Mouse (Mus musculus) urinary bladder, postnatal 4 days (tissue): ENCODE results near the gene Tbca.
A peak's percentile ranks its signal among the peaks of the same experiment; 100 is the strongest.

ENCODE experiments used
- DNase-seq, 2 experiments: peaks; one replicate each; pipeline ENCODE4 v3.0.0; 2021 to 2022; ENCODE audit warnings: low spot score in 2 of 2

The Tbca gene

GRCm38 (mm10) chr13:94847870-94848269, 59.2 kb downstream of the Tbca start:
- DNase-seq, result no peak

DNA sequence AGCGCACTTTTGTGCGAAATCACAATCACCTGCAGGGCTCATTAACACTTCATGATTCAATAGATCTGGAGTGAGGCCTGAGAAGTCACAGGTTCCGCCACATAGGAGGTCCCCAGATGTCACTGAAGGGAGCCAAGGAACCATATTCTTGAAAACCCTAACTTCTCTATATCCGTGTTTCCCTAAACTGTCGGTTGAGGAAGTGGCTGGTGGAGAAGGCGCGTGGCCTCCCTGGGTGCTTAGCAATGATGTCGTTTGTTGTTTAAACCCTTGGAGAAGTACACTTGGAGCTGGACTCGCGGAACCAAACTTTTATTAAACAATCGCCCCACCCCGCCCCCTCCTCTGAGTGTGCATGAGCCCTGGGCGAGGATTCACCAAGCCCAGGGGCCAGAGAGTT, 60.6 kb downstream of the Tbca start:
- DNase-seq, result no peak

DNA sequence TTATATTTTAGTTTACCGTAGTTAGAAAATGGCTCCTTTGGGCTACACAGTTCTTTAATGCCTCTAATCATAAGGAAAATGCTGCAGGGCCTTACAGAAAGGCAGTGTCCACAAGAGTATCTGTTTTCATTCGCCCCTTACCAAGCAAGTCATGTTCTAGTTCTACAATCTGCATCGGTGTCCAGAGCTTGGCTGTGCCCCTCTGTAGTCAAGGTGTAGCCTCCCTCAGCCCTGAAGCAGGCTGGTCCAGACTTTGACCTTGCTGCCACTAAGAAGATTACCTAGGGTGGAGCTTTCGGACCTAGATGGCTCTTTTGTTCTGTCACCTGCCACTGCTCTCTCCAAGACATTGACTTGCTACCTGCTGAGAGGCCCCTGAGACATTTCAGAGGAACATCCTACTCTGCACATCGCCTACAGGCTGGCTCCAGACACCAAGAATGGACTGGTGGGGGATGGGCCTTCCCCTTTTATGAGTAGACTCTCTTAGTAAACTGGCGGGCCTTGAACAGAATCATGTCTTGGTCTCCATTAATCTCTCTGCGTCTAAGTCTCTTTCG, 69.4 kb downstream of the Tbca start:
- no peak for DNase-seq

- no peak for DNase-seq
These were observed 70.5 kb downstream of the Tbca start for GRCm38 (mm10) chr13:94859256-94859655.

GRCm38 (mm10) chr13:94862491-94863230, 74.0 kb downstream of the Tbca start:
- no peak for DNase-seq

GRCm38 (mm10) chr13:94866906-94867305, 78.2 kb downstream of the Tbca start:
- DNase-seq, result no peak

DNA sequence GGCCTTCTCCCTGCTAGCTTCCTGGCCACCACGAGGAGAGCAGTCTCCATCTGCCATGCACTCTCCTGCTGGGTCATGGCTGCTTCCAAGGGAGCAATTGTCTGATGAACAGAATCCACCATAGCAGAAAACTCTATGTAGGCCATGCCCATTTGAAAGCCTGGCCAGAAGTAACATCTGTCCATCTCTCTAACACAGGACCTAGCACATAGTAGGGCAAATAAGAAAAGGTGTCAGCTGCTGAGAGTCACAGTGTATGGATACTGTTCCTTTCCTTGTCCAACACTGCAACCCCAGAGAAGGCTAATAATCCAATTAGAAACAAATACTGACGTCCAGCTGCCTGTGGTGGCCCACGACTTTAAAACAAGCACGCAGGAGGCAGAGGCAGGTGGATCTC, 79.1 kb downstream of the Tbca start:
- no peak for DNase-seq

DNA sequence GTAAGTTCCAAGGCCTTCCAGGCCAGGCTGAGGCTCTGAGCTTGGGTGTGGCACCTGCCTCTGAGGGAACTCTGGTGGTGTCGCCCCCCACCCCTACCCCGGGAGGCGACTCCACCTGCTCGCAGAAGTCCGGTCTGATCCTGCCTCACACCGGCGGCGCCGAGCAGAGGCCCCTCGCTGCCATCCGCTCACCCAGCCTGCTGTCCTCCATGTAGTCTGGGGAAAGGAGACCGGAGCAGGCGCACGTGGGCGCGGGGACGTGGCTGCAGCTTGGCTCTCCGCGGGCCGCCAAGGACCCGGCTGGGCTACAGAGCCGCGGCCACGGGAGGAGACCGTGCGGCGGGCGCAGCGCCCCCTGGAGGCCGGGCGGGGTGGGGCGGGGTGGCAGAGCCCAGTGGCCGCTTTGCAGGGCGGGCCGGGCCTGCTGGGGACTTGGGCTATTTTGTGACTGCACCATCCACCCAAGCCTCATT, 79.8 kb downstream of the Tbca start:
- peak in 1 of 2 experiments; percentile 28 for DNase-seq

DNA sequence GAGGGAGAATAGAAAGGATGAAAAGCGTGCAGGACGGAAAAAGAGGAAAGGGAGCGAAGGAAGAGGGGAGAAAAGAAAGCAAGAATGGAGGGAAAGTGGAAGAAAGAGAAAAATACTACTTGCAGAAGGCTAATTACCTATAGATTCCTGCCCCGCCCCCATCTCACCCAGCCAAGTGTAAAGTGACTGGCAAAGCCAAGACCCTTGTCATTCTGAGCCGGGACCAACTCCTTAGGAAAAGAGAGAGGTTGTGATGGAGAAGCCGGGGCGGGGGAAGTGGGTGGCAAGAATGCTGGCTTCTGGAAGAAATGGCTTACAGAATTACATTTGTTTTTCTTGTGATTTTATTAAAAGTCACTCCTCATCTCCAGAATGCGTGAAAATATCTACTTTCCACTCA, 80.8 kb downstream of the Tbca start:
- no peak for DNase-seq

DNA sequence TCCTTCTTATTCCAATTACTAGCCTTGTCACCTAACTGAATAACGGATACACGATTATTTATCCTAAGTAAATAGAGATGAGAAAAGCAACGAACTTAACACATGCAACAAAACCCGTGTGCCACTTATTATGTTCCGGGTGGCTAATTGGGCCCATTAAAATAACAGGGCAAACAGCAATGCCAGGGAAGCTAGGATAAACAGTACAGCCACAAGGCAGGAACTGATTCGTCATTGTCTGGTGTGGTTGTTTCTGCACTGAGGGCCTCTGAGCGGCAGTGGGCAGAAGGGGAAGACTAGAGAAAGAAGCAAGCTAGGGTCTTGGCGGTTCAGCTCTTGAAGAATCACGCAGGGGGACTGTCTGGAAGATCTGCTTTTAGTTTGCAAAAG, 81.4 kb downstream of the Tbca start:
- DNase-seq, result no peak

DNA sequence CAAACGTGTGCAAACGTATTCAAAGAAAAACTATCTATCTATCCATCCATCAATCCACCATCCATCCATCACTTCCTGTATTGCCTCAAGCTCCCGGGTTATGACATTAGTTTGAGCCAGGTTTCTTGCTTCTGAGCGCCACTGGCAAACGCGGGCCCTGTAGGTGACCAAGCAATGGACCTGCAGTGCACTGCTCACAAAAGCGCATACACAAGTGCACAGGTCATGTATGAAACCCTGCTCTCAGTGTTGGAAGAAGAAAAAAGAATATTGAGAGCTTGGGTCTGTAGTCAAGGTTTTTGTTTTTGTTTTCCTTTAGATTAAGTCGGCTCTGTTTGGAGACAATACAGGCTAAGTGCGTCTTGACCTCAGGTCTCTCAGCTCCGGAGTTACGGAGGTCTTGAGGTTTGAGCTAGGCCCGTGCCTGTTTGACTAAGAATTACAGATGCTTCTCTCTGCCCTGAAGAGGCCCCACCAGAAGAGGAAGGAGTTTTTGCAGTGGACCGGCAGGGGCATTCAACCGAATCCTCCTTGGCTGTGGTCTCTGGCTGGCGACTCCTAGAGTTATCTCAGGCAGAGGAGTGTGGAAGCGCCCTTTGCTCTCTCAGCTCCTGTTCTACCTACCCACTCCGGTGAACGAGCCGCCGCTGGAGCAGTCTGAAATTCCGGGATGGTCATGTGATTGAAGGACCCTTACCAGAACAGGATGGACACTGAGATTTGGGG, 81.9 kb downstream of the Tbca start:
- DNase-seq, result no peak

DNA sequence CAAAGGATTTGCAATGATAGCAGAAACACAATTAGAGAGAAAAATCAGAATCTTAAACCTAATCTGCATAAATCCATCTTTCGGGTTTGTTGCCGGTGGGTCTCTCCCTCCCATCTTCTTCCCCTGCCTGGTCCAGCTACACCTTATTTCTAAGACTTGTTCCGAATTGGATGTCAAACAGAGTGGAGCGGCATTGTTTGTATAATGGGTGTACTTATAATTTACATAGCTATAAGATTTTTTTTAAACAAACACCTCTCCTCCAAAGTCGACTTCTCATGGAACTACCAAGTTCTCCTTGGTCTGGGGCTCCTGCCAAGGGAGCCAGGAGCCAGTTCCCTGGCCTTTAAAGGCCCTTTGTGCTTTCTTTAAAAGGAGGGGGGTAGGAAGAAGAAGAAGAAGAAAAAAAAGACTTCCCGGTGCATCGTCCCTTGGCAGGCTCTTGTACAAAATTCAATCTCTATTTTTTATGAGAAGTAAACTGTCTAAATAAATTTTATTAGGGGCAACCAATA, 83.2 kb downstream of the Tbca start:
- no peak for DNase-seq

DNA sequence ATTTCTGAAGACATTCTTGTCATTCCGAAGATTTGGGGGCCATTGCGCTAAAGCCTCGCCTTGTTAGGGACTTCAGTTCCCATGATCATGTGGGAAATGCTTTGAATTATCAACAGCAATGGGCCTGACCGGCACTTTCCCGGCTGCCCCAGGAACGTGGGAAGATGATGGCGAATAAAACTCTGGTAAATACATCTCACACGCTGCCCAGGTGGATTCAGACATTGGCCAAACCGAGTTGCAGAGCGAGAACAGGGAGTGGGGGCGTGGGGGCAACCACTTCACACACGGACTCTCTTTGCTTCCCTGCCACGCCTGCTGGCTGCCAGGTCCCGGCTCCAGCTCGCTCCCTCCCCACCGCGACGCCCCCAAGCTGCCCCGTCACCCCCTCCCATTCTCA, 83.7 kb downstream of the Tbca start:
- DNase-seq, result no peak

- no peak for DNase-seq
These were observed 84.7 kb downstream of the Tbca start for GRCm38 (mm10) chr13:94873111-94874038.

DNA sequence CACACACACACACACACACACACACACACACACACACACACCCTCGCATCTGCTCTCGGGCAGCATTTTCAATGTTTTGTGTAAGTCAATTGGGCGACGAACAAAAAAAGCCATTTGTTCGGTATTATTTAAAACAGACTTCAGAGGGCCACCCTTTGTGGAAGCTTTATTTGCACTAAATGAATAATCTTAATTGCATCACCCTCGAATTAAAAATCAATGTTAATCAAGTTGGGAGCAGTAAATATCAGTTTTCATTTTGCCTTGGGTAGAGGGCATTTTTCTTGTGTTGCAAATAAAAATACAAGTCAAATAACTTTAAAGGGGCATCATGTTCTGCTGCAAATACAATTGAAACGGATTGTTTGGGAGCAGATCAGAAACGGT, 85.3 kb downstream of the Tbca start:
- no peak for DNase-seq

- DNase-seq, result no peak
These were observed 86.1 kb downstream of the Tbca start for GRCm38 (mm10) chr13:94874656-94875395.

- DNase-seq, result no peak
These were observed 86.7 kb downstream of the Tbca start, which contains the start of gene Otp for GRCm38 (mm10) chr13:94875396-94875880. TSS of gene Otp (plus strand) at chr13:94875602.

- DNase-seq, result no peak
These were observed 87.8 kb downstream of the Tbca start for GRCm38 (mm10) chr13:94876286-94877210.

DNA sequence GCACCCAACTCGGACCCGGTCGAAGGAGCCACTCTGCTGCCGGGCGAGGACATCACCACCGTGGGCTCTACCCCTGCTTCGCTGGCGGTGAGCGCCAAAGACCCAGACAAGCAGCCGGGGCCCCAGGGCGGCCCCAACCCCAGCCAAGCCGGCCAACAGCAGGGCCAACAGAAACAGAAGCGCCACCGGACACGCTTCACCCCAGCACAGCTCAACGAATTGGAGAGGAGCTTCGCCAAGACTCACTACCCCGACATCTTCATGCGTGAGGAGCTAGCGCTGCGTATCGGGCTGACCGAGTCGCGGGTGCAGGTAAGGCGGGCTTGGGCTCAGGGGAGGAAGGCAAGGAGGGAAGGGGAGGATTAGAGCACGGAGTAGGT, 88.5 kb downstream of the Tbca start:
- no peak for DNase-seq
